Mouse (Mus musculus): ENCODE measurements around the gene Olfr875. TPM values are rescaled to one million over a fixed set of nuclear protein-coding genes. Genes with fewer than 3 reads are reported as not detected.

Olfr875 gene
- total and polyA plus RNA-seq, 2 experiments from 2014 or later: not detected

- H3K9ac ChIP-seq (replicated peaks; ENCODE audit: low read length): no peak overlapping the region
- H3K4me1 ChIP-seq (ENCODE audit: insufficient read depth, low read length): no peaks in the 10 kb centered on the region
- no peak for DNase-seq (ENCODE audit: low spot score)
- H3K4me3 ChIP-seq (ENCODE audit: low read length): no peak overlapping the region
- ATAC-seq: no peak
- H3K4me2 ChIP-seq (ENCODE audit: low read depth, low read length): no peak overlapping the region
- no peaks in the 10 kb centered on the region for H3K9me3 ChIP-seq (ENCODE audit: low read length)
- no peak for TF ChIP-seq CTCF (IDR thresholded peaks at IDR 0.05; ENCODE audit: low read depth)
- H3K36me3 ChIP-seq (ENCODE audit: insufficient read depth, low read length): no peaks in the 10 kb centered on the region
- H3K27ac ChIP-seq: no peak overlapping the region
- no peaks in the 10 kb centered on the region for H3K27me3 ChIP-seq (ENCODE audit: insufficient read depth, low read length)
Measured at GRCm38 (mm10) chr9:37807235-37807634, 35.6 kb downstream of the Olfr875 start.

- H3K9me3 ChIP-seq (ENCODE audit: low read length): no peaks in the 10 kb centered on the region
- H3K4me2 ChIP-seq (ENCODE audit: low read depth, low read length): no peak overlapping the region
- no peaks in the 10 kb centered on the region for H3K4me1 ChIP-seq (ENCODE audit: insufficient read depth, low read length)
- no peak overlapping the region for H3K4me3 ChIP-seq (ENCODE audit: low read length)
- 83% methylated on average over 3 of the region's 3 CpGs for WGBS
- no peak for DNase-seq (ENCODE audit: low spot score)
- ATAC-seq: no peak
- TF ChIP-seq CTCF (IDR thresholded peaks at IDR 0.05; ENCODE audit: low read depth): no peak
- H3K27me3 ChIP-seq (ENCODE audit: insufficient read depth, low read length): no peaks in the 10 kb centered on the region
- no peaks in the 10 kb centered on the region for H3K36me3 ChIP-seq (ENCODE audit: insufficient read depth, low read length)
- no peak overlapping the region for H3K9ac ChIP-seq (replicated peaks; ENCODE audit: low read length)
- no peak overlapping the region for H3K27ac ChIP-seq
Measured at GRCm38 (mm10) chr9:37808456-37808855, 36.8 kb downstream of the Olfr875 start.

GRCm38 (mm10) chr9:37808976-37809375 lies 37.3 kb downstream of the Olfr875 start:
- 57% methylated on average over 2 of the region's 2 CpGs for WGBS
- Histone ChIP-seq H3K4me3 (ENCODE audit: low read length) (no peak overlapping the region), H3K27ac (no peak overlapping the region), H3K27me3 (ENCODE audit: insufficient read depth, low read length) (no peaks in the 10 kb centered on the region), H3K36me3 (ENCODE audit: insufficient read depth, low read length) (no peaks in the 10 kb centered on the region), H3K9ac (replicated peaks; ENCODE audit: low read length) (no peak overlapping the region), H3K9me3 (ENCODE audit: low read length) (no peaks in the 10 kb centered on the region), H3K4me2 (ENCODE audit: low read depth, low read length) (no peak overlapping the region), H3K4me1 (ENCODE audit: insufficient read depth, low read length) (no peaks in the 10 kb centered on the region)
- no peak for ATAC-seq
- TF ChIP-seq CTCF (IDR thresholded peaks at IDR 0.05; ENCODE audit: low read depth): no peak
- DNase-seq (ENCODE audit: low spot score): peak; percentile 19

GRCm38 (mm10) chr9:37814696-37815095 lies 43.0 kb downstream of the Olfr875 start:
- ATAC-seq (0 out of 2 replicates have a peak, but pooled peaks have one; percentile 45), DNase-seq (ENCODE audit: low spot score) (peak; percentile 68)
- no peak overlapping the region for H3K4me2 ChIP-seq (ENCODE audit: low read depth, low read length)
- 31% methylated on average over 3 of the region's 3 CpGs for WGBS
- no peak overlapping the region for H3K4me3 ChIP-seq (ENCODE audit: low read length)
- no peak for TF ChIP-seq CTCF (IDR thresholded peaks at IDR 0.05; ENCODE audit: low read depth)
- H3K9ac ChIP-seq (replicated peaks; ENCODE audit: low read length): no peak overlapping the region
- no peaks in the 10 kb centered on the region for H3K4me1 ChIP-seq (ENCODE audit: insufficient read depth, low read length)
- H3K27ac ChIP-seq: no peak overlapping the region
- no peaks in the 10 kb centered on the region for H3K36me3 ChIP-seq (ENCODE audit: insufficient read depth, low read length)
- no peaks in the 10 kb centered on the region for H3K27me3 ChIP-seq (ENCODE audit: insufficient read depth, low read length)
- no peaks in the 10 kb centered on the region for H3K9me3 ChIP-seq (ENCODE audit: low read length)

Other genes with a start within 250 kb of the Olfr875 start
- gene Esam, start 243.8 kb upstream of the Olfr875 start, total RNA-seq (2014; rRNA removed): 34.2 and 43.7 TPM in 2 replicates
- gene Esam, start 243.8 kb upstream of the Olfr875 start, polyA plus RNA-seq (2015; fragmentation: Nextera tagmentation; extraction: Ambion mirVana): 36.1 and 37.9 TPM in 2 replicates
- gene Vsig2, start 232.6 kb upstream of the Olfr875 start, total RNA-seq (2014; rRNA removed): 3.0 and 3.9 TPM in 2 replicates
- gene Vsig2, start 232.6 kb upstream of the Olfr875 start, polyA plus RNA-seq (2015; fragmentation: Nextera tagmentation; extraction: Ambion mirVana): 1.3 and 1.6 TPM in 2 replicates
- 6.0 and 8.3 TPM in 2 replicates for gene Nrgn, start 219.0 kb upstream of the Olfr875 start, total RNA-seq (2014; rRNA removed)
- gene Nrgn, start 219.0 kb upstream of the Olfr875 start, polyA plus RNA-seq (2015; fragmentation: Nextera tagmentation; extraction: Ambion mirVana): 11.9 and 15.4 TPM in 2 replicates
- gene Siae, start 216.2 kb upstream of the Olfr875 start, total RNA-seq (2014; rRNA removed): 9.7 and 18.7 TPM in 2 replicates
- gene Siae, start 216.2 kb upstream of the Olfr875 start, polyA plus RNA-seq (2015; fragmentation: Nextera tagmentation; extraction: Ambion mirVana): 12.5 and 15.5 TPM in 2 replicates
- gene Spa17, start 158.1 kb upstream of the Olfr875 start, total RNA-seq (2014; rRNA removed): 4.2 TPM in 1 of 2 replicates, not detected in the other
- 11.6 and 13.9 TPM in 2 replicates for gene Spa17, start 158.1 kb upstream of the Olfr875 start, polyA plus RNA-seq (2015; fragmentation: Nextera tagmentation; extraction: Ambion mirVana)
- gene Tbrg1, start 114.5 kb upstream of the Olfr875 start, total RNA-seq (2014; rRNA removed): 44.5 and 45.6 TPM in 2 replicates
- 82.9 and 87.7 TPM in 2 replicates for gene Tbrg1, start 114.5 kb upstream of the Olfr875 start, polyA plus RNA-seq (2015; fragmentation: Nextera tagmentation; extraction: Ambion mirVana)
- gene Panx3, start 102.6 kb upstream of the Olfr875 start, total RNA-seq (2014; rRNA removed): not detected in 2 replicates
- gene Panx3, start 102.6 kb upstream of the Olfr875 start, polyA plus RNA-seq (2015; fragmentation: Nextera tagmentation; extraction: Ambion mirVana): 0.10 TPM in 1 of 2 replicates, not detected in the other
- not detected in 2 replicates for gene Olfr160, start 55.6 kb upstream of the Olfr875 start, total RNA-seq (2014; rRNA removed)
- gene Olfr160, start 55.6 kb upstream of the Olfr875 start, polyA plus RNA-seq (2015; fragmentation: Nextera tagmentation; extraction: Ambion mirVana): not detected in 2 replicates
- gene Olfr874, start 26.8 kb upstream of the Olfr875 start, total RNA-seq (2014; rRNA removed): 0.58 TPM in 1 of 2 replicates, not detected in the other
- gene Olfr874, start 26.8 kb upstream of the Olfr875 start, polyA plus RNA-seq (2015; fragmentation: Nextera tagmentation; extraction: Ambion mirVana): not detected in 2 replicates
- gene Olfr876, start 31.2 kb downstream of the Olfr875 start, total RNA-seq (2014; rRNA removed): not detected in 2 replicates
- gene Olfr876, start 31.2 kb downstream of the Olfr875 start, polyA plus RNA-seq (2015; fragmentation: Nextera tagmentation; extraction: Ambion mirVana): not detected in 2 replicates
- not detected in 2 replicates for gene Olfr877, start 82.4 kb downstream of the Olfr875 start, total RNA-seq (2014; rRNA removed)
- not detected in 2 replicates for gene Olfr877, start 82.4 kb downstream of the Olfr875 start, polyA plus RNA-seq (2015; fragmentation: Nextera tagmentation; extraction: Ambion mirVana)
- not detected in 2 replicates for gene Olfr145, start 124.9 kb downstream of the Olfr875 start, total RNA-seq (2014; rRNA removed)
- gene Olfr145, start 124.9 kb downstream of the Olfr875 start, polyA plus RNA-seq (2015; fragmentation: Nextera tagmentation; extraction: Ambion mirVana): not detected in 2 replicates
- not detected in 2 replicates for gene Olfr878, start 146.0 kb downstream of the Olfr875 start, total RNA-seq (2014; rRNA removed)
- not detected in 2 replicates for gene Olfr878, start 146.0 kb downstream of the Olfr875 start, polyA plus RNA-seq (2015; fragmentation: Nextera tagmentation; extraction: Ambion mirVana)
- not detected in 2 replicates for gene Olfr881, start 220.0 kb downstream of the Olfr875 start, total RNA-seq (2014; rRNA removed)
- gene Olfr881, start 220.0 kb downstream of the Olfr875 start, polyA plus RNA-seq (2015; fragmentation: Nextera tagmentation; extraction: Ambion mirVana): not detected in 2 replicates

All from hindbrain, postnatal 0 days (tissue).